Mouse (Mus musculus) CD4-positive, CD25-positive, alpha-beta regulatory T cell, adult 9 weeks (primary cell): ENCODE data around the gene Gpr139. TPM values are rescaled to one million over a fixed set of nuclear protein-coding genes. Genes with fewer than 3 reads are reported as not detected.

ENCODE experiments used
- polyA plus RNA-seq: library from polyadenylated mRNA; unstranded; fragments of 100-300 nt; shearing (Covaris generic); gene quantifications from one replicate; pipeline ENCODE4 v1.2.1, GENCODE M21; 2017

Gene Gpr139
- polyA plus RNA-seq = not detected

DNA sequence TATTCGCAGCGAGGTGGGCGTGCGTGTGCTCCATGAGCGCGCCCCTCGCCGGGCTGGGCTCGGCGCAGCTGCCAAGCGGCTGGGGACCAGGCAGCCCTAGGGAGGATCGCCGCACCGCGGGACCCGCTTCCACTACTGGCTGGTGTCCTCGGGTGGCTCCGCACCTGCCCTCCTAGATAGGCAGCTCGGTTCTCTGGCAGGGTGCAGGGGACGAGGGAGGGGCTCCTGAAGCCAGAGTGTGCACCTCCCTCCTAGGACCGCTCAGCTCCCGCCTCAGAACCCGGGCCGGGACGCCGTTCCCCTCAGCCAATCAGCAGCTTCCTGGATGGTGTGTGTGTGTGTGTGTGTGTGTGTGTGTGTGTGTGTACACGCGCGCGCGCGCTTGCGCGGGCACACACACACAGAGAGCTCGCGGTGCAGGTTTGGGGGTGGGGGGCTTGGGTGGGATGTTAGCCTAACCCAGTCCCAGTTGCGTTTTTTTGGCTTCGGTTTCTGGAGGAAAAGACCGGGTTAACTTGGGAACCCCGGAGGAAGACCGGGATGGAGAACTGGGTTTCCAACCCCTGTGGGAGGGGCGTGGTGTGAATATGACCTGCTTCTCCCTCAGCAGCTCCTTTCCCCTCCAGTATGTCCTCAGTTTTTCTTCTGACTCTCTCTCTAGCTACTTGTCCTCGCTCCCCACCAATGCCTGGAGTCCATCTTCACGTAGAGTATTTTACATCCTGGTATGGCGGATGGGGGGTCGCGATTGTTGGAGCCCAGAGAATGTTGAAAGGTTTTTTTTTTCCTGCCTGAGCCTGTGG, at the start of gene Gpr139:
Gene Gpr139, minus strand, starts transcription at position 263 of the 803 bp plus-strand sequence.

Other genes with a start within 250 kb of the Gpr139 start
- gene Gprc5b, start 189.4 kb downstream of the Gpr139 start, polyA plus RNA-seq = 1.6 TPM